Mouse (Mus musculus): ENCODE measurements around the gene Xrn1.
"Not testable (repeated sequence)": the region's sequence is repeated elsewhere in the genome, so short reads cannot be mapped to it uniquely, and the experiment has no call there.

Xrn1 gene

DNA sequence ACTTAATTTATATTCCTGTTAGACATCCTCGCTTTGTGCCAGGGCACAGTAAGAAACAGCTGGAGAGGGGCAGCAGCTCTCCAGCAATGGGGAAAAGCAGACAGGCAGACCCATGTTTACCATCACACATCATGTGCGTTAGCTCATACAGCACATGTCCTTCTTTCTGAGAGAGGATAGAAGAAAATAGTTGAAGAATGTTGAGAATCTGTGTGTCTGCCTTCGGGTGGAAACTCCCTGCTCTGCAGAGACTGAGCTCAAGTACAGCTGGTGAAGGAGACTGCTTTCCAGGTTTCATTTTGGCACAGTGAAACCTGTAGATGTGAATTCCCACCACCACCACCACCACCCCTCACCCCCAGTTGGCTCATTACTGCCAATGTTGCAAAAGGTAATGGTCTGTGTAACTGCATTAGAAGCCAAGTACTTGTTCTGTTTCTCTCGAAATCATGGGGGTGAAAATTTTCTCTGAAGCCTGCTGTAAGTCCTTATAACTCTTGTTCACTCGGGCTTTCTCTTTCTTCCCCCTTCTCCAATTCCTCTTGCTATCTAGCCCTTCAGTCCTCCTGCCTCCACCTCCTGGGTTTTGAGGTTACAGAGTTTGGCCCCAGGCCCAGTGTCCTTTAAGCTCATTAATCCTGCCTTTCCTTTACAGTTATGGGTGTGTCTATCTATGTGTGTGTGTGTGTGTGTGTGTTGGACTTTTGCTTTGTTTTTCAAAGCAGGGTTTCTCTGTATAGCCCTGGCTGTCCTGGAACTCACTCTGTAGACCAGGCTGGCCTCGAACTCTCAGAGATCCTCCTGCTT lies 102.1 kb downstream of the Xrn1 start:
- no peak for DNase-seq

DNA sequence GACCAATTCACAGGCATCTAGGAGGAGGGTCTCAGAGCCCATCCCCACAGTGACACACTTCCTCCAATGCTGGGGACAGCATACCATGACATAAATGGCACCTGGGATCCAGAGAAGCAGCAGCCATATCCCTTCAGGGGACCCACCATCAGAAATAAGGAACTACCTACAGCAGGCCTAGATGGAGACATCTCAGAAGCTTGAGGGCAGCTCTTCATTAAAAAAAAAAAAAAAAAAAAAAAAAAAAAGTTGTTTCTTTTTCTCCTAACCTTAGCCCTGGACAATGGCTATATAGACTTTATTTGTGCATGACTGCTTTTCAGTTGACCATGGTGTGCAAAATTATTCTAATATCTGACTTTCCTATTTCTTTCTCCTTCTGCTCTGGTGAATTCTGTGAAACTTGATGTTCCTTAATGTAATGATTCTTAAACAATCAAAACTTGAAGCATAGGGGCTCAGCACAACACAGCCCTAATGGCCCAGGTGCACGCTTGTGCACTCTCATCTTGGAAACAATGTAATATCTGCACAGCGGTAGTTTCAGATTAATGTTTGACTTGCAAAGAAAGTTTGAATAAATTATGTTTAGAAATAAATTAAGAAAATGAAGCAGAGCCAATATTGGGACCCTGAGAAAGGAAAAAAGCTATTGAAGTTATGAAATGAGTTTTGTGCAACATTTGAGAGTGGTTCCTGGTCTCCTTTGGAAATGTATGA lies 108.7 kb downstream of the Xrn1 start:
- no peak for DNase-seq

DNA sequence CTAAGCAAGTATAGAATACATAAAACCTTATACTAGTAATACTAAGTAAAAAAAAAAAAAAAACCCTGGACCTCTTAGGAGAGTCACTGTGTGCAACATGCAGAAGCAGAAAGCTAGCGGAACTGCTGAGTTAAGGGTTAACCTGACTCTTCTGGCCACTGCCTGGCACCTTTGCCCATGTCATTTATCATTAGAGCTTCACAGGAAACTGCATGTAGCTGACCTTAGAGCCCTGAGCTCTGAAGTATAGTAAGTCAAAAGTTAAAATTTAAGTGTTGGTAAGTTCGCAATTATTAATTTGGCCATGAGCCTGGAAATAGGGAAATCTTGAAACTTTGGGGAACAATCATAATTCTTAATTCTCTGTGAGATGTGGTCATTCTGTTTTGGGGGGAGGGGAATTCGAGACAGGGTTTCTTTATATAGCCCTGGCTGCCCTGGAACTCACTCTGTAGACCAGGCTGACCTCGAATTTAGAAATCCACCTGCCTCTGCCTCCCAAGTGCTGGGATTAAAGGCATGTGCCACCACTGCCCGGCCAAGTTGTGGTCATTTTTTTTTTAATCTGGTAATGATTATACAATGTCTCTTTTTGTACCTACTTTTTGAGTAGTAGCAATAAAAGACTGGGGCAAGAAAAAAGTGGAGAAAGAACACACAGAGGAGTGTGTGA lies 109.4 kb downstream of the Xrn1 start:
- DNase-seq: no peak

DNA sequence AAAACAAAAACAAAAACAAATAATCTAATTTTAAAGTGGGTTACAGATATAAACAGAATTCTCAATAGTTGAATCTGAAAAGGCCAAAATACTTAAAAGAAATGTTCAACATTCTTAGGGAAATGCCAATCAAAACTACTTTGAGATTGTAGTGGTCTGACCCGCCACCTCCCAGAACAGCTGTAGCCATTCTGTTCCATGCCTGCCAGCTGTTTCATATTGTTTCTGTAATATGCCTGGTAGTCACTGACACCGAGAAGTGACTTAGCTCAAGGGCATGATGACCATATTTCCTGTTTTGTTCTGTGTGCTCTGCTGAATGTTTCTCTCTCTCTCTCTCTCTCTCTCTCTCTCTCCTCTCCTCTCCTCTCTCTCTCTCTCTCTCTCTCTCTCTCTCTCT lies 112.9 kb downstream of the Xrn1 start:
- no peak for DNase-seq

DNA sequence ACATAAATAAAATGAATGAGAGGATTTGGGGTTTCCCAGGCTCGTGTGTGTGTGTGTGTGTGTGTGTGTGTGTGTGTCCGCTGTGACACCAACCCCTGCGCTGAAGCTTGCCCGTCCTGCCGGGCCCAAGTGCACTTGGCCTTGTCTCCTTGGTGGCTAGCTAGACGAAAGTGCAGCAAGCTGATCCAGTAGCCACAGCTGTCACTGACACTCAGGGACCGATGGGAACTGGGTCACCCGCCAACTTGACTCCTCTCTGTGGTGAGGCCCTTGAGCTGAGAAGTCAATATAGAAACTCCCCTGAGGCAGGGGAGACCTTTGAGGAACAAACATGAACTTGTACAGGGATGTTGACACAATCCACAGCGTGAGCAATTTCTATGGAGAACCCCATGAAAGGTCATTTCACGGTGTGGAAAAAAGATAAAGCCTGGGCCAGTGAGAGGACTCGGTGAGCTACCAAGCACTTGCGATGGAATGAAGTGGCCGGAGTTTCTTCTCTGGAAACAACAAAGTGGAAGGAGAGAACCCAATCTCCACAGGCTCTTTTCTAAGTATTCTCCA lies 124.3 kb downstream of the Xrn1 start:
- no peak for DNase-seq

DNA sequence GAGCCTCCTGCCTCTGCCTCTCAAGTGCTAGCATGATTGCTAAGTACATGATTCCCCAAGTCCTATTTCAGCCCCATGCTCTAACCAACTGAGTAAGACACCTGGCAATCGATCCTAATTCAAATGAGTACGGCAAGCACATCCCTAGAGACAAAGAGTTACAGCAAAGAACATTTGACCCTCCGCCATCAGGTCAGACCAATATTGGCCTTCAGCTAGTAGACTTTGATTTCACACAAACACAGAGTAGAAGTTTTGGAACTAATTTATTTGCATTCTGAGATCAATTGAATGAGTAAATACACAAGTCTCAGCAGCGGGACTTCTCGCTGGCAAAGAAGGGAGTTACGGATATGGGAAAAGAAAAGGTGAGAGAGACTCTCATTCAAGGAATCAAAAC lies 130.7 kb downstream of the Xrn1 start:
- no peak for DNase-seq

DNA sequence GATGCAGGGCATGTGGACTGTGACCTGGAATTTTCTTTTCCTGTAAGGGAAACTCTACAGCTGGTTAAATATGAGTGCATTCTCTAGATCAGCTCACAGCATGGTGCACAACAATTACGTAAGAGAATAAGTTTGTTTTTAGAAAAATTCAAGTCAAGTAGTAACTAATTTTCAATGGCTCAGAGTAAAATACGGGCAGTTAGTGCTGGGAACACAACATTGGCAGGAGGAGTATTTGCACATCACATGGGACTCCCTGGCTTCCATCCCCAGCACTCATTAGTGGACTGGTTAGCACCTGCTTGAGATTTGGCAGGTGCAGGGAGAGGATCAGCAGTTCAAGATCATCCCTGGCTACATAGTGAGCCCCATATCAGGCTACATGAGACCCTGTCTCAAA lies 133.1 kb downstream of the Xrn1 start:
- no peak for DNase-seq

DNA sequence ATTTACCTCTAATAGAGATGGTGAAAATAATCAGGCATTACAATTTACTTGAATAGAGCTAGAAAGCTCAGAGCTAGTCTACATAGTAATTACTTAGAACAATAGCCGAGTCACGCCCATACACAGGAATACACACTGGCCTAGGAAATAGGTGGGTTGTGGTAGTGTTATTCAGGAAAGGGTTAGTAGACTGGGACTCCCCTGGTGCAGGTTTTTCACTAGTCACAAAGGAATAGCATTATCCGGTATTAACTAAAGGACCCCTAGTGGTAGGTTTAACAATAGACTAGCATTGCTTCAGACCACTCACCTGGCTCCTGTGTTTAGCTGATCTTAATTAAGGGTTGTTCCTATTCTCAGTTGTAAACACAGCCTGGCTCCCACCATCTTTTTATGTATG lies 133.9 kb downstream of the Xrn1 start:
- DNase-seq: not testable (repeated sequence)

DNA sequence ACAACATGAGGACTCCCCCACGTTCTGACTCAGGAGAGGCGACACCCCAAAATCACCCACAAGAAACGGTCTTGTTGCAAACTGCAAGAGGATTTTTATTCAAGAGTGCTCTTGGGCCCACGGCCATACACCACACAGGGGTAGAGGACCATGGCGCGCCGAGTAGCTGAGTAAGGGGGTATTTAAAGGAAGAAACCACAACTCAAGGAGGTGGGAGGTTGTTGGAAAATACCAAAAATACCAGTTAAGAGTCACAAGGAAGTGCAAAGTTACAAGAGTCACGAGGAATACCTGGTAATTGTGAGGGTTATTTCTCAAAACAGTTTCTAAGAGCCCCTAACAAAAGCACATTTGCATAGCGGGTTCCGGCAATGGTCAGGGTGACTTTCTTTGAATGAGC lies 138.1 kb downstream of the Xrn1 start:
- not testable (repeated sequence) for DNase-seq

DNA sequence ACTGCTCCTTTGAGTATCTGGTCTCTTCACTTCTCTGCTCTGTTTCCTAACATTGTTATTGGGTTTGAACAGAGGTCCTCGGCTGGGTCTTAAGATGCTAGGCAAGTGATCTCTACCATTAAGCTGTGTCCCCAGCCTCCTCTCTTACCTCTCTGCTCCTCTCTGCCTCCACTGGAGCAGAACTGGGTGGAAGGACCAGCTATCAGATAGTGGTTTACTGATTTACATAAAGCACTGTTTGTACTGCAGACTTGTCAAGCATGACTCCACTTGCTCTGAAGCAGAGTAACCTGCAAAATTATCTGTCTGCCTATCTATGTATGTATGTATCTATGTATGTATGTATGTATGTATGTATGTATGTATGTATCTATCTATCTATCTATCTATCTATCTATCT lies 138.7 kb downstream of the Xrn1 start:
- no peak for DNase-seq

DNA sequence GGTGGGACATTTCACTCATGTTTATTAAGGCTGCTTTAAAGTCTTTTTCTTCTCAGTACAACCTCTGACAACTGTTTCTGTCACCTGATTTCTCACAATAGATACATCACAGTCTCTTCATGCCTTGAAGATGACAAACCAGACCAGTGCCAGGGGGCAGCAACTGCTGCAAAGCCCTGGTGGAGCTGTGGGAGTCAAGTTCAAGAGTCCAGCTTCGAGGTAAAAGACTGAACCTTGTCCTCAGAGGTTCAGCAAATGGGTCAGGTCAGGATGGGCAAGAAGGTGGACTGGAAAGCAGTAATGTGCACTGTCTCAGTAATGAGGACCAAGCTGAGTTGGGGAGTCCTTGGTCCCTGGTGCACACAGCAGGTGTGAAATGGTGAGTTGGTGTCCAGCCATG lies 139.8 kb downstream of the Xrn1 start:
- no peak for DNase-seq

DNA sequence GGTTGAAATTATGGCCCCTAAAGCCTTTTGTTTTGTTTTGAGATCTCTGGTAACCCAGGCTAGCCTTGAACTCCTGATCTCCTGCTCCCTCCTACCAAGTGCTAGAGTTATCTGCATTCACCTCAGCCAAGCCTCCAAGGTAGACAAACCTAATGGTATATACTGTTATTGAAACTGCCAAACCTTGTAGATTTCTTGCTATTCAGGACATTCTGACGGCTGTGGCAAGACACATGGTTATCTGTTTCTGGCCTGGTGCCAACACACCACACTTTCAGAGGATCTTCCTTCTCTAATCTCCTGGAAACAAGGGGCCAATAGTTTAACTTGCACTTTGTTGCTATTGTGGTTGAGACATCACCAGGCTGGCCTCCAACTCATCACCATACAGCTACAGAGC lies 140.6 kb downstream of the Xrn1 start:
- DNase-seq: no peak

DNA sequence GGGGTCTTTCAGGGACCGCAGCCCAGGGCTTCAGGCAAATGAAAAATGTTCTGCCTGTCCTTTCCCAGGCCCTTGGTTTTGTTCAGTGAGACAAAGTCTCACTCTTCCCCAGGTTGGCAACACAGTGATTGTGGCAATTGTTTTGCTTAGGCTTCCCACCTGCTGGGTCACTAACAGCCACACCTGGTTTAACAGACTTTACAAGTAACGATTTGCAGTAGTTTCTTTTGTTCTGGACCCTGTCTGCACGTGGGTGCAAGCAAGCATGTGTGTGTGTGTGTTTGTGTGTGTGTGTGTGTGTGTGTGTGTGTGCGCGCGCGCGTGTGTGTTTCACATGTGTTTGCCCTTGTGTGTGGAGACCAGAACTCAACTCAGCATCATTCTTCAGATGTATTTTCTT lies 148.3 kb downstream of the Xrn1 start:
- DNase-seq: no peak

All from cerebellum, adult 11-12 months (tissue).